Mouse (Mus musculus) C2C12 (cell line): Measurements from ENCODE around the gene Txlna.

Experiments used
- CTCF ChIP-seq: IDR thresholded peaks from one replicate; pipeline ENCODE4 v1.5.1; 2011; ENCODE audit not compliant: control insufficient read depth, insufficient read depth, insufficient read length
- FOSL1 ChIP-seq: IDR thresholded peaks from one replicate; pipeline ENCODE4 v1.8.0; 2011; ENCODE audit warnings: mild to moderate bottlenecking, low read length; ENCODE audit not compliant: poor library complexity, insufficient read depth, severe bottlenecking
- MAX ChIP-seq: IDR thresholded peaks from one replicate; pipeline ENCODE4 v1.6.1; 2011; ENCODE audit warnings: mild to moderate bottlenecking, control low read depth
- MYOG ChIP-seq: IDR thresholded peaks from one replicate; pipeline ENCODE4 v1.6.1; 2011; ENCODE audit not compliant: control insufficient read depth, insufficient read length; ENCODE audit errors: extremely low read depth
- USF1 ChIP-seq: IDR thresholded peaks from one replicate; pipeline ENCODE4 v1.6.1; 2011; ENCODE audit warnings: low read depth, mild to moderate bottlenecking, control low read depth, moderate library complexity

DNA sequence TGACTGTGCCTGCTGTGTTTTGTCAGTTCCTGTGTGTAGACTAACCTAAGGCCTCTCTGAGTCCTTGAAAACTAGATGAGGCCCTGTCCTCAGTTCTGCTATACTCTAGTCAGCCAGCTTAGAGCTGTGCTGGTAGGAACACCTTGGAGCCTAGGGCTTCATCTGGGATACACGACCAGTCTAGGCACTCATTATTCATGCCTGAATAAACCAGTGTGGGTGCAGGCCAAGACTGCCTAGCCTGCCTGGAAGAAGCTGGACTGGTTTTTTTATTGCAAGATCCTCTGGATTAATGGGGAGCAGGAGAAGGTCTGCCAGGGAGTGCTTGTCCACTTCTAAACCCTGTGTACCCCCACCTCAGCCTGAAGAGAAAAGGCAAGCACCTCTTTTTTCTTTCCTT is 53.9 kb downstream of the Txlna start:
- TF ChIP-seq MAX (no peak), CTCF (no peak), USF1 (no peak), FOSL1 (no peak), MYOG (no peak)
